In genomic region chr17:28799291-28800160, GRCm38 (mm10) we compare ENCODE assay signal across 9 mouse cellular contexts. TPM values are rescaled to one million over a fixed set of nuclear protein-coding genes. Genes with fewer than 3 reads are reported as not detected.
DNase-seq lines count a peak whose midpoint lies in the region; ATAC-seq lines count a peak whose summit lies in the region.
"Had no signal": no experiment of that assay in that cellular context is flagged by ENCODE, and none has a peak within 500 bp of the region (broad histone marks: within the 10 kb centered on the region; RNA-seq: fewer than 3 reads in every experiment).

No protein-coding gene starts in this region.

- H3K4me3 ChIP-seq in forebrain, embryonic 12.5 days (replicated peaks) = peak overlapping the region; percentile 92
- peak overlapping the region; percentile 79 for H3K4me3 ChIP-seq in limb, embryonic 15.5 days
- H3K4me3 ChIP-seq in neural tube, embryonic 13.5 days = peak overlapping the region; percentile 75

- no peaks in the 10 kb centered on the region for H3K27me3 ChIP-seq in forebrain, embryonic 12.5 days
- no peaks in the 10 kb centered on the region for H3K27me3 ChIP-seq in limb, embryonic 15.5 days
- H3K27me3 ChIP-seq in neural tube, embryonic 13.5 days = no peaks in the 10 kb centered on the region

- H3K9ac ChIP-seq in forebrain, embryonic 12.5 days = no peak overlapping the region
- no peak overlapping the region for H3K9ac ChIP-seq in limb, embryonic 15.5 days
- H3K9ac ChIP-seq in neural tube, embryonic 13.5 days = peak overlapping the region; percentile 100

- DNase-seq in adrenal gland, postnatal 14 days = peak; percentile 47
- DNase-seq in adrenal gland, adult 8-10 months = no peak
- DNase-seq in CD4-positive, CD25-positive, alpha-beta regulatory T cell, adult 2 months (ENCODE audit: low read depth, low spot score) = peak; percentile 54
- no peak for DNase-seq in left cerebral cortex, postnatal 14 days (ENCODE audit: low spot score in 2 of 2)
- DNase-seq in right cerebral cortex, adult 2 months (ENCODE audit: low spot score in 2 of 2) = no peak

- intact Hi-C loops in left cerebral cortex, postnatal 14 days (cut with DNase I) = loop anchor here (2.0 kb wide), 1 partner anchor 109 kb away; the partner anchor contains the start of genes Mapk14 and Slc26a8

- peak overlapping the region; percentile 99; the same call in 1 of the 2 replicates for H3K27ac ChIP-seq in forebrain, embryonic 12.5 days
- H3K27ac ChIP-seq in limb, embryonic 15.5 days = 0 out of 2 replicates have a peak overlapping the region, but pooled peaks have one; percentile 99
- peak overlapping the region; percentile 100; the same call in 1 of the 2 replicates for H3K27ac ChIP-seq in neural tube, embryonic 13.5 days (replicated peaks)

- H3K4me1 ChIP-seq in forebrain, embryonic 12.5 days = peaks cover 29% of the 10 kb centered on the region
- peaks cover 29% of the 10 kb centered on the region for H3K4me1 ChIP-seq in limb, embryonic 15.5 days
- H3K4me1 ChIP-seq in neural tube, embryonic 13.5 days (replicated peaks) = peaks cover 33% of the 10 kb centered on the region

- peak overlapping the region; percentile 98 for H3K4me2 ChIP-seq in forebrain, embryonic 12.5 days
- peak overlapping the region; percentile 96 for H3K4me2 ChIP-seq in limb, embryonic 15.5 days
- peak overlapping the region; percentile 94 for H3K4me2 ChIP-seq in neural tube, embryonic 13.5 days

- 18% methylated on average over 14 of the region's 14 CpGs for WGBS in forebrain, embryonic 12.5 days
- WGBS in limb, embryonic 15.5 days = 7% methylated on average over 14 of the region's 14 CpGs
- WGBS in neural tube, embryonic 13.5 days = 9% methylated on average over 14 of the region's 14 CpGs

- no peak for ATAC-seq in forebrain, embryonic 12.5 days (ENCODE audit: low FRiP score)
- no peak for ATAC-seq in limb, embryonic 15.5 days (ENCODE audit: insufficient number of reproducible peaks, low FRiP score, low TSS enrichment, low read depth)
- no peak for ATAC-seq in neural tube, embryonic 13.5 days (ENCODE audit: low read depth)

- H3K36me3 ChIP-seq in forebrain, embryonic 12.5 days (replicated peaks) = no peaks in the 10 kb centered on the region
- H3K36me3 ChIP-seq in limb, embryonic 15.5 days = no peaks in the 10 kb centered on the region; the same call in 1 of the 2 replicates
- no peaks in the 10 kb centered on the region for H3K36me3 ChIP-seq in neural tube, embryonic 13.5 days

- H3K9me3 ChIP-seq in forebrain, embryonic 12.5 days = 0 out of 2 replicates have a peak, but pooled peaks cover 4% of the 10 kb centered on the region
- H3K9me3 ChIP-seq in limb, embryonic 15.5 days = no peaks in the 10 kb centered on the region
- no peaks in the 10 kb centered on the region for H3K9me3 ChIP-seq in neural tube, embryonic 13.5 days

RNA-seq across cellular contexts. Expression of gene Brpf3, which starts 1.4 kb away (rescaled TPM):
- total RNA-seq in adrenal gland, postnatal 14 days (2021) = 62.6 and 64.5 TPM in 2 replicates
- total RNA-seq in adrenal gland, adult 8-10 months (2022) = 10 to 100 TPM; 75.6 to 83.4 (median 77.1) TPM
- 14.4 and 16.2 TPM in 2 replicates for polyA plus RNA-seq in forebrain, embryonic 12.5 days (2016; fragmentation: Nextera tagmentation; extraction: Ambion mirVana)
- 7.3 and 8.4 TPM in 2 replicates for polyA plus RNA-seq in limb, embryonic 15.5 days (2015; fragmentation: Nextera tagmentation; extraction: Ambion mirVana)
- polyA plus RNA-seq in neural tube, embryonic 13.5 days (2015; fragmentation: Nextera tagmentation; extraction: Ambion mirVana) = 7.1 and 7.8 TPM in 2 replicates
- total RNA-seq in left cerebral cortex, postnatal 14 days (2021) = 10 to 100 TPM; 43.4 to 49.6 TPM

RNA-seq across cellular contexts. Expression of gene Mapk13, which starts 30.4 kb away (rescaled TPM):
- 48.0 and 62.9 TPM in 2 replicates for total RNA-seq in adrenal gland, postnatal 14 days (2021)
- total RNA-seq in adrenal gland, adult 8-10 months (2022) = 100 to 1,000 TPM; 128 to 457 (median 281) TPM
- 2.5 and 5.3 TPM in 2 replicates for polyA plus RNA-seq in forebrain, embryonic 12.5 days (2016; fragmentation: Nextera tagmentation; extraction: Ambion mirVana)
- polyA plus RNA-seq in limb, embryonic 15.5 days (2015; fragmentation: Nextera tagmentation; extraction: Ambion mirVana) = 126 and 130 TPM in 2 replicates
- 0.52 and 1.8 TPM in 2 replicates for polyA plus RNA-seq in neural tube, embryonic 13.5 days (2015; fragmentation: Nextera tagmentation; extraction: Ambion mirVana)
- 1 to 10 TPM; 1.0 to 1.6 TPM for total RNA-seq in left cerebral cortex, postnatal 14 days (2021)
- polyA plus RNA-seq: C2C12 had no signal

RNA-seq across cellular contexts. Expression of gene Pnpla1, which starts 58.7 kb away (rescaled TPM):
- total RNA-seq in adrenal gland, postnatal 14 days (2021) = 0.15 TPM in 1 of 2 replicates, not detected in the other
- under 1 TPM in 2 of 4 experiments, not detected in 2; 0.12 to 0.18 TPM for total RNA-seq in adrenal gland, adult 8-10 months (2022)
- not detected in 2 replicates for polyA plus RNA-seq in forebrain, embryonic 12.5 days (2016; fragmentation: Nextera tagmentation; extraction: Ambion mirVana)
- polyA plus RNA-seq in limb, embryonic 15.5 days (2015; fragmentation: Nextera tagmentation; extraction: Ambion mirVana) = 13.8 and 14.1 TPM in 2 replicates
- not detected in 2 replicates for polyA plus RNA-seq in neural tube, embryonic 13.5 days (2015; fragmentation: Nextera tagmentation; extraction: Ambion mirVana)
- total RNA-seq in left cerebral cortex, postnatal 14 days (2021) = under 1 TPM; 0.44 to 0.49 TPM
- polyA plus RNA-seq: C2C12 had no signal

Comparison
In these comparisons a context has a peak if more than half of its experiments do, and no peak if none do; other contexts are left out.
1. DNase-seq: peak in adrenal gland, postnatal 14 days (single experiment) and CD4-positive, CD25-positive, alpha-beta regulatory T cell, adult 2 months (single experiment); none in adrenal gland, adult 8-10 months (single experiment), left cerebral cortex, postnatal 14 days (0 of 2) and right cerebral cortex, adult 2 months (0 of 2).
2. RNA of gene Mapk13, which starts 30.4 kb away (total RNA-seq): 128 to 457 TPM in adrenal gland, adult 8-10 months and 48.0 to 62.9 TPM in adrenal gland, postnatal 14 days; 1.0 to 1.6 TPM in left cerebral cortex, postnatal 14 days; every median in the first group is over 10 times any median in the second.
3. Peak in every context shown above with its lines, with median percentiles within 50 percentile points of each other: H3K27ac ChIP-seq, H3K4me2 ChIP-seq and H3K4me3 ChIP-seq.